Mouse (Mus musculus): Measurements from ENCODE around the gene Crybg1. TPM values are rescaled to one million over a fixed set of nuclear protein-coding genes. Genes with fewer than 3 reads are reported as not detected.
A peak's percentile ranks its signal among the peaks of the same experiment; 100 is the strongest.

Gene Crybg1
- polyA plus RNA-seq, 1 experiment from 2014 or later, result 0.30 TPM

- Histone ChIP-seq H3K4me3 (no peak overlapping the region), H3K27me3 (replicated peaks) (no peaks in the 10 kb centered on the region), H3K9me3 (replicated peaks) (no peaks in the 10 kb centered on the region), H3K9ac (no peak overlapping the region), H3K4me2 (no peak overlapping the region), H3K27ac (no peak overlapping the region), H3K36me3 (no peaks in the 10 kb centered on the region), H3K4me1 (no peaks in the 10 kb centered on the region)
- ATAC-seq, result no peak
- 64% methylated on average over 6 of the region's 6 CpGs for WGBS (ENCODE audit: insufficient replicate concordance)
Measured at GRCm38 (mm10) chr10:44080351-44080750, 68.3 kb downstream of the Crybg1 start.

DNA sequence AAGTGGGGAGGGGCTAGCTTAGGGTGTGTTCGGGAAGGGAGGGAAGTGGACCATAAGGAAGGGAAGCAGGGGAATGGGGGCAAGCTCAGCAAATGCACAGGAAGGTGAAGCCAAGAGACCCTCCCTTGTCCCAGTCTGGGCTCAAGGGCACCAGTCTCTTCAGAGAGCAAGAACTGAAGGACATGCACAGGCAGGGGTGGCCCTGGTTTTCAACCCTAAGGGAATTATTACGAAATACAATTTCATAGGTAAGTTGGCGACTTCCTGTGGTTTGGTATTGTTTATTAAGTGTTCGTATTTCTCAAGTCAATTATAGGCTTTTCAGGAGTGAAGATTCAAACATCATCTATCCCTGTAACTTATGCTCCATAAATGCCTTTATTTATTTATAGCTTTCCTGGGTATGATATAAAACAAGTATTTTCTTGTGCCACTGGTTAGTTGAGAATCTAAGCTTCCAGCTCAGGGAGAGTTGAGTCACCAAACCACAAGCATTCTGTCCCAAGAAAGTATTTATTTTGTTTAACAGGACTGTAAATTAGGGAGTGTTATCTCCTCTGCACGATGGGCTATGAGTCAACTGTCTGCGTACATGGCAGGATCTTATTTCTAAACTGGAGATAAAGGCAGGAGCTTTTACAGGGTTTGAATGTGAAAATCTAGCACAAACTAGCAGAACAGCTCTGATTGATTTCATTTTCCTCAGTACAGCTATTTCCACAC lies 69.7 kb downstream of the Crybg1 start:
- H3K4me1 ChIP-seq, result no peaks in the 10 kb centered on the region
- no peaks in the 10 kb centered on the region for H3K9me3 ChIP-seq (replicated peaks)
- WGBS (ENCODE audit: insufficient replicate concordance), result 32% methylated on average over 6 of the region's 6 CpGs
- H3K36me3 ChIP-seq, result no peaks in the 10 kb centered on the region
- no peaks in the 10 kb centered on the region for H3K27me3 ChIP-seq (replicated peaks)
- H3K4me3 ChIP-seq, result no peak overlapping the region
- H3K4me2 ChIP-seq, result no peak overlapping the region
- no peak overlapping the region for H3K9ac ChIP-seq
- no peak overlapping the region for H3K27ac ChIP-seq
- ATAC-seq, result no peak

DNA sequence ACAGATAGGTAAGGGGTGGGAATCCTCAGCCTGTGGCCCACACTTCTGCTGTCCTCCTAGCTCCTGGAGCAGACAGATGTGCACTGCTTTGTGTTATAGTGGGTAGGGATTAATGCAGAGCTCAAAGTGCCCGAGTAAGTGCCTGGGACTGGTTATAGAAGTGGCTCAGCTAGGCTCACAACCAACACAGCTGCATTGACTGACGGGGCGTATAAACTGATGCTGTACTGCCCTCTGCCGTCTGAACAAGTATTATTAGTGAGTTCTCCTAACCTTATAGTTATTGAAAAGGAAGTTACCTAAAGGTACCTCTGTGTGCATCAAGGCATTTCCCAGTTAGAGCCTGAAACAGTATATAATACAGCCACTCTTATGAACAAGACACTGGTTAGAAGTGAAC lies 77.6 kb downstream of the Crybg1 start:
- Histone ChIP-seq H3K9ac (no peak overlapping the region), H3K4me1 (peaks cover 11% of the 10 kb centered on the region), H3K27me3 (replicated peaks) (no peaks in the 10 kb centered on the region), H3K36me3 (no peaks in the 10 kb centered on the region), H3K4me2 (no peak overlapping the region), H3K27ac (no peak overlapping the region), H3K4me3 (no peak overlapping the region), H3K9me3 (replicated peaks) (no peaks in the 10 kb centered on the region)
- ATAC-seq, result no peak
- 7% methylated on average over 4 of the region's 4 CpGs for WGBS (ENCODE audit: insufficient replicate concordance)

GRCm38 (mm10) chr10:44069131-44069530 lies 79.5 kb downstream of the Crybg1 start:
- ATAC-seq, result peak; percentile 71
- Histone ChIP-seq H3K9me3 (replicated peaks) (no peaks in the 10 kb centered on the region), H3K27ac (no peak overlapping the region), H3K4me1 (peaks cover 11% of the 10 kb centered on the region), H3K27me3 (replicated peaks) (no peaks in the 10 kb centered on the region), H3K4me3 (no peak overlapping the region), H3K9ac (no peak overlapping the region), H3K36me3 (no peaks in the 10 kb centered on the region), H3K4me2 (no peak overlapping the region)
- WGBS (ENCODE audit: insufficient replicate concordance), result 24% methylated on average over 7 of the region's 7 CpGs

GRCm38 (mm10) chr10:44065848-44066360 lies 82.7 kb downstream of the Crybg1 start:
- no peaks in the 10 kb centered on the region for H3K36me3 ChIP-seq
- H3K4me3 ChIP-seq, result no peak overlapping the region
- no peaks in the 10 kb centered on the region for H3K27me3 ChIP-seq (replicated peaks)
- no peak overlapping the region for H3K4me2 ChIP-seq
- H3K9ac ChIP-seq, result no peak overlapping the region
- no peak overlapping the region for H3K27ac ChIP-seq
- ATAC-seq, result no peak
- WGBS (ENCODE audit: insufficient replicate concordance), result 76% methylated on average over 6 of the region's 6 CpGs
- no peaks in the 10 kb centered on the region for H3K9me3 ChIP-seq (replicated peaks)
- H3K4me1 ChIP-seq, result peaks cover 11% of the 10 kb centered on the region

DNA sequence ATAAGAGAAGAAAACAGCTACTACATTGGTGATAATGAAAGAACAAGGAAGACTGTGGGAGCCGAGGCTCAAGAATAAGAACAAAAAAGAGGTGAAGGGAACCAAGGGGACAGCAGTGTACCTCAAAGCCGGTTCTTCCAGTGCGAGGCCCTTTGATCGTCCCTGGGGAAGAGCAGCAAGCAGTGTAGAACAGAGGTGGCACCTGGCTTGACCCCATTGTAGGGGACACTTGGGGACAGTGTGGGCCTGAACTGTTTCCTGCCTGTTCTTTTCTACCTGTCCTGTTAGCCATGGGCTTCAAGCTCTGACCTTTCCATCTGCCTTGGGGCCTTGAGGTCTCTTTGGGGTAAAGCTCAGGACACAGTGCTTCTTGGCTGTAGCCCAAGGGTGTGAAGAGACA lies 85.7 kb downstream of the Crybg1 start:
- Histone ChIP-seq H3K4me1 (no peaks in the 10 kb centered on the region), H3K36me3 (no peaks in the 10 kb centered on the region), H3K4me3 (no peak overlapping the region), H3K9ac (no peak overlapping the region), H3K27me3 (replicated peaks) (no peaks in the 10 kb centered on the region), H3K4me2 (no peak overlapping the region), H3K27ac (no peak overlapping the region), H3K9me3 (replicated peaks) (no peaks in the 10 kb centered on the region)
- WGBS (ENCODE audit: insufficient replicate concordance), result 78% methylated on average over 4 of the region's 4 CpGs
- no peak for ATAC-seq

DNA sequence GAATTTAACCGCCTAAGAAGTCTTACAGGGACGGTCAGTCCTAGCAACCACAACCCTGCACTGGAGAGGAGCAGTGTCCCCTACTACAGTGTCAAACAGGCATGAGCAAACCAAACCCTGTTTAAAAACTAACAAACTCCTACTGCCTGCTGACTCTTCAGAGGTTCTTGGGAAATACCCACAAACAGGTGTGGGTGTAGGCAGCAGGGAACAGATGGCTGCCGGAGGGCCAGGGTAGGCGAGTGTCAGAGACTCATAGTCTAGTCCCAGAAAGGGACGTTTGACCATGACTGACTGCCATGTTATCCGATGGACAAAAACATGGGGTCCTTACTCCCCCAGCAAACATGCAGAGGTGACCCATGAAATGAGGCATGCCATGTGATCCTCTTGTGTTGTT lies 97.7 kb downstream of the Crybg1 start:
- H3K4me2 ChIP-seq, result no peak overlapping the region
- WGBS (ENCODE audit: insufficient replicate concordance), result 74% methylated on average over 6 of the region's 6 CpGs

DNA sequence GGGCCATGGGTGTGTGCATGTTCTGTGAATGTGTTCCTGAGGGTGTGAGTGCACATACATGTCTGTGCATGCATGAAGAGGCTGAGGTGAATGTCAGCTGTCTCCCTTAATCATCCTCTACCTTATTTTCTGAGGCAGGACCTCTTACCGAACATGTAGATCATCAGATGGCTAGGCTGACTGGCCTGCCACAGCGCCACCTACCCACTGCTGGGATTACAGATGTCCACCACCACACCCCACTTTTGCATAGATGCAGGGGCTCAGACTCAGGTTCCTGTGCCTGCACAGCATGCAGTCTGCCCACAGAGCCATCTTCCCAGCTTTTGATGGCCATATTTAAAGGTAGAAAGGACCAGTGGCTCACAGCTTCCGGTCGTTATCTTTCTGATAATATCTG lies 103.9 kb downstream of the Crybg1 start:
- H3K27ac ChIP-seq, result no peak overlapping the region
- no peaks in the 10 kb centered on the region for H3K27me3 ChIP-seq (replicated peaks)
- no peak overlapping the region for H3K4me3 ChIP-seq
- 55% methylated on average over 4 of the region's 4 CpGs for WGBS (ENCODE audit: insufficient replicate concordance)
- H3K4me2 ChIP-seq, result no peak overlapping the region
- H3K9me3 ChIP-seq (replicated peaks), result no peaks in the 10 kb centered on the region
- no peaks in the 10 kb centered on the region for H3K4me1 ChIP-seq
- no peaks in the 10 kb centered on the region for H3K36me3 ChIP-seq
- H3K9ac ChIP-seq, result no peak overlapping the region
- ATAC-seq, result no peak

More for the DNA sequence above, 97.7 kb downstream of the Crybg1 start:
- Histone ChIP-seq H3K27ac (no peak overlapping the region), H3K27me3 (replicated peaks) (no peaks in the 10 kb centered on the region), H3K9me3 (replicated peaks) (no peaks in the 10 kb centered on the region), H3K9ac (no peak overlapping the region), H3K4me3 (no peak overlapping the region), H3K4me1 (no peaks in the 10 kb centered on the region), H3K36me3 (no peaks in the 10 kb centered on the region)
- no peak for ATAC-seq

DNA sequence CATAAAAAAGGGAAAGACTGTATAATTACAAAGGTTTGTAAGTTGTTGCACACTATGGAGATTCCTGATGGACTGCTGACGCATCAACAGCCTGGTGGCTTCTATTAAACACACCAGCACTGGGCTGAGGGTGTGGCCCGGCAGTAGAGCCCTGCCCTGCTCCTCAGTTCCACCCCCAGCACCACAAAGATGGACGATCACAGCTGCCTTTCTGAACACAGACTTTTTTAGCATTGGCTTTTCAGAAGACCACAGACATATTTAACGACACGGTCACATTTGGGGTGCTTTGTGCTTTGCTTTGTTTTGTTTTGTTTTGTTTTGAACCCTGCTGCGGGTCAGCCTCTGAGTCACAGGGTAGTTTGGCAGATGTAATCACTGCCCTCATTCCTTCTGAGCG lies 105.0 kb downstream of the Crybg1 start:
- H3K27ac ChIP-seq, result no peak overlapping the region
- ATAC-seq, result no peak
- H3K36me3 ChIP-seq, result no peaks in the 10 kb centered on the region
- H3K4me1 ChIP-seq, result no peaks in the 10 kb centered on the region
- WGBS (ENCODE audit: insufficient replicate concordance), result 50% methylated on average over 7 of the region's 7 CpGs
- H3K9me3 ChIP-seq (replicated peaks), result no peaks in the 10 kb centered on the region
- no peak overlapping the region for H3K4me2 ChIP-seq
- H3K9ac ChIP-seq, result no peak overlapping the region
- H3K27me3 ChIP-seq (replicated peaks), result peaks cover 3% of the 10 kb centered on the region
- H3K4me3 ChIP-seq, result no peak overlapping the region

GRCm38 (mm10) chr10:44039185-44039584 lies 109.5 kb downstream of the Crybg1 start:
- no peaks in the 10 kb centered on the region for H3K9me3 ChIP-seq (replicated peaks)
- H3K36me3 ChIP-seq, result no peaks in the 10 kb centered on the region
- no peak for ATAC-seq
- H3K4me2 ChIP-seq, result no peak overlapping the region
- WGBS (ENCODE audit: insufficient replicate concordance), result 66% methylated on average over 2 of the region's 2 CpGs
- no peak overlapping the region for H3K4me3 ChIP-seq
- H3K9ac ChIP-seq, result no peak overlapping the region
- peaks cover 17% of the 10 kb centered on the region for H3K27me3 ChIP-seq (replicated peaks)
- peaks cover 6% of the 10 kb centered on the region; the same call in 1 of the 2 replicates for H3K4me1 ChIP-seq
- no peak overlapping the region for H3K27ac ChIP-seq

GRCm38 (mm10) chr10:44037918-44038544 lies 110.6 kb downstream of the Crybg1 start:
- WGBS (ENCODE audit: insufficient replicate concordance), result 30% methylated on average over 11 of the region's 11 CpGs
- ATAC-seq, result no peak
- no peak overlapping the region for H3K9ac ChIP-seq
- peaks cover 17% of the 10 kb centered on the region for H3K27me3 ChIP-seq (replicated peaks)
- H3K27ac ChIP-seq, result no peak overlapping the region
- no peaks in the 10 kb centered on the region for H3K9me3 ChIP-seq (replicated peaks)
- peaks cover 6% of the 10 kb centered on the region; the same call in 1 of the 2 replicates for H3K4me1 ChIP-seq
- peak overlapping the region; percentile 20; the same call in 1 of the 2 replicates for H3K4me2 ChIP-seq
- no peak overlapping the region for H3K4me3 ChIP-seq
- H3K36me3 ChIP-seq, result no peaks in the 10 kb centered on the region

DNA sequence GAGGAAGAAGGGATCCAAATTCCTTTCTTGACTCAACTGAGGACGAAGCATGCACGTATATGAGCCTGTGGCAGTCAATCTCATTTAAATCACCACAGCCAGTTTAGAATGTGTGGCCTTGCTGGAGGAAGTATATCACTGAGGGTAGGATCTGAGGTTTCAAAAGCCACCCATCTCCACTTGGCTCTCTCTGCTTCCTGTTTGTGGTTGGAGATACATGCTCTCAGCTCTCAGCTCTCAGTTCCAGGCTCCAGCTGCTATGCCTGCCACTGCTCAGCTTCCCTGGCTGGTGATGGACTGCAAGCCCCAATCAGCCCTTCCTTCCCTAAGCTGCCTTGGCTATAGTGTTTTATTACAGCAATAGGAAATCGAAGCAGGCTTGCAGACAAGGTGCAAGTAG lies 119.1 kb downstream of the Crybg1 start:
- Histone ChIP-seq H3K9ac (no peak overlapping the region), H3K9me3 (replicated peaks) (no peaks in the 10 kb centered on the region), H3K27me3 (replicated peaks) (no peaks in the 10 kb centered on the region; the same call in 1 of the 2 replicates), H3K4me2 (no peak overlapping the region), H3K36me3 (no peaks in the 10 kb centered on the region), H3K27ac (no peak overlapping the region), H3K4me1 (no peaks in the 10 kb centered on the region), H3K4me3 (no peak overlapping the region)
- ATAC-seq, result no peak
- WGBS (ENCODE audit: insufficient replicate concordance), result 25% methylated on average over 3 of the region's 3 CpGs
